Mouse (Mus musculus) spleen, postnatal 4 days (tissue): ENCODE measurements around the gene Csgalnact2.

Source experiments
- DNase-seq, 2 experiments: peaks; one replicate each; pipeline ENCODE4 v3.0.0; 2022; ENCODE audit warnings: low spot score in 2 of 2

Gene Csgalnact2

GRCm38 (mm10) chr6:118138731-118139709 lies at the start of gene Csgalnact2:
TSS of gene Csgalnact2 (minus strand) at chr6:118139140.
- DNase-seq = peak; percentile 96 to 98

- DNase-seq = no peak
Measured at GRCm38 (mm10) chr6:118188599-118188998, 49.7 kb upstream of the Csgalnact2 start.

- DNase-seq = no peak
Measured at GRCm38 (mm10) chr6:118187285-118187641, 48.3 kb upstream of the Csgalnact2 start.

- DNase-seq = no peak
Measured at GRCm38 (mm10) chr6:118186620-118187284, 47.8 kb upstream of the Csgalnact2 start.

- no peak for DNase-seq
Measured at GRCm38 (mm10) chr6:118184126-118184525, 45.2 kb upstream of the Csgalnact2 start.

GRCm38 (mm10) chr6:118180085-118180423 lies 41.1 kb upstream of the Csgalnact2 start:
- no peak for DNase-seq

- DNase-seq = peak; percentile 47 to 81
Measured at GRCm38 (mm10) chr6:118179316-118180084, 40.6 kb upstream of the Csgalnact2 start.

GRCm38 (mm10) chr6:118173975-118174328 lies 35.0 kb upstream of the Csgalnact2 start:
- no peak for DNase-seq

- DNase-seq = no peak
Measured at GRCm38 (mm10) chr6:118173251-118173974, 34.5 kb upstream of the Csgalnact2 start.

GRCm38 (mm10) chr6:118171386-118171785 lies 32.4 kb upstream of the Csgalnact2 start:
- DNase-seq = no peak

GRCm38 (mm10) chr6:118168106-118168505 lies 29.2 kb upstream of the Csgalnact2 start:
- no peak for DNase-seq

GRCm38 (mm10) chr6:118167013-118167412 lies 28.1 kb upstream of the Csgalnact2 start:
- peak in 1 of 2 experiments; percentile 36 for DNase-seq

- DNase-seq = no peak
Measured at GRCm38 (mm10) chr6:118165516-118165915, 26.6 kb upstream of the Csgalnact2 start.

- DNase-seq = no peak
Measured at GRCm38 (mm10) chr6:118164691-118165090, 25.8 kb upstream of the Csgalnact2 start.

- no peak for DNase-seq
Measured at GRCm38 (mm10) chr6:118163086-118163485, 24.1 kb upstream of the Csgalnact2 start.

- no peak for DNase-seq
Measured at GRCm38 (mm10) chr6:118162457-118163082, 23.6 kb upstream of the Csgalnact2 start.

GRCm38 (mm10) chr6:118153091-118153490 lies 14.2 kb upstream of the Csgalnact2 start:
- DNase-seq = peak in 1 of 2 experiments; percentile 36

GRCm38 (mm10) chr6:118150988-118151387 lies 12.0 kb upstream of the Csgalnact2 start:
- DNase-seq = peak in 1 of 2 experiments; percentile 36

- DNase-seq = peak in 1 of 2 experiments; percentile 32
Measured at GRCm38 (mm10) chr6:118150538-118150937, 11.6 kb upstream of the Csgalnact2 start.

- DNase-seq = peak in 1 of 2 experiments; percentile 44
Measured at GRCm38 (mm10) chr6:118150128-118150527, 11.2 kb upstream of the Csgalnact2 start.

- DNase-seq = no peak
Measured at GRCm38 (mm10) chr6:118140961-118141360, 2.0 kb upstream of the Csgalnact2 start.
